Mouse (Mus musculus) liver, embryonic 15.5 days (tissue): ENCODE results near the gene Rasgrf2. TPM values are rescaled to one million over a fixed set of nuclear protein-coding genes. Genes with fewer than 3 reads are reported as not detected.

Experiments
- ATAC-seq: fragments of 200-750 bp; cut with Nextera tagmentation; 2 replicates; pipeline ENCODE4 v1.8.0; 2017; ENCODE audit warnings: moderate number of reproducible peaks, mild to moderate bottlenecking, moderate library complexity; ENCODE audit not compliant: insufficient read depth
- H3K27ac ChIP-seq: fragments of 300-500 bp; sonication (generic); replicated peaks from 2 replicates; pipeline ENCODE4 v1.5.1; 2015; ENCODE audit warnings: mild to moderate bottlenecking, inconsistent platforms
- H3K27me3 ChIP-seq: fragments of 300-500 bp; sonication (generic); 2 replicates; pipeline ENCODE4 v1.6.1; 2015; ENCODE audit warnings: mild to moderate bottlenecking, inconsistent platforms
- H3K36me3 ChIP-seq: fragments of 300-500 bp; sonication (generic); replicated peaks from 2 replicates; pipeline ENCODE4 v1.6.1; 2015; ENCODE audit warnings: moderate library complexity, mild to moderate bottlenecking, inconsistent platforms
- H3K4me1 ChIP-seq: fragments of 300-500 bp; sonication (generic); replicated peaks from 2 replicates; pipeline ENCODE4 v1.6.1; 2015; ENCODE audit warnings: inconsistent platforms
- H3K4me2 ChIP-seq: fragments of 300-500 bp; sonication (generic); 2 replicates; pipeline ENCODE4 v1.6.1; 2015; ENCODE audit warnings: moderate library complexity, mild to moderate bottlenecking, inconsistent platforms
- H3K4me3 ChIP-seq: fragments of 300-500 bp; sonication (generic); replicated peaks from 2 replicates; pipeline ENCODE4 v1.5.1; 2015; ENCODE audit warnings: mild to moderate bottlenecking, inconsistent platforms
- H3K9ac ChIP-seq: fragments of 300-500 bp; sonication (generic); 2 replicates; pipeline ENCODE4 v1.6.1; 2015; ENCODE audit warnings: moderate library complexity, mild to moderate bottlenecking, inconsistent platforms
- H3K9me3 ChIP-seq: fragments of 300-500 bp; sonication (generic); replicated peaks from 2 replicates; pipeline ENCODE4 v1.6.1; 2016; ENCODE audit warnings: inconsistent platforms
- WGBS: fragments of 180-500 bp; shearing (Covaris S2); methylation state at CpG from one replicate; pipeline ENCODE4 v1.1.7; 2015; ENCODE audit warnings: mixed read lengths; ENCODE audit not compliant: insufficient replicate concordance; 5-methylcytosine and 5-hydroxymethylcytosine counted together
- polyA plus RNA-seq: library from polyadenylated mRNA; unstranded; fragments of >200 nt; fragmentation: Nextera tagmentation; extraction: Ambion mirVana; gene quantifications from 2 replicates; pipeline ENCODE4 v1.2.1, GENCODE M21; 2015

Rasgrf2 gene
- polyA plus RNA-seq, 1 experiment from 2014 or later, result 0.13 TPM

DNA sequence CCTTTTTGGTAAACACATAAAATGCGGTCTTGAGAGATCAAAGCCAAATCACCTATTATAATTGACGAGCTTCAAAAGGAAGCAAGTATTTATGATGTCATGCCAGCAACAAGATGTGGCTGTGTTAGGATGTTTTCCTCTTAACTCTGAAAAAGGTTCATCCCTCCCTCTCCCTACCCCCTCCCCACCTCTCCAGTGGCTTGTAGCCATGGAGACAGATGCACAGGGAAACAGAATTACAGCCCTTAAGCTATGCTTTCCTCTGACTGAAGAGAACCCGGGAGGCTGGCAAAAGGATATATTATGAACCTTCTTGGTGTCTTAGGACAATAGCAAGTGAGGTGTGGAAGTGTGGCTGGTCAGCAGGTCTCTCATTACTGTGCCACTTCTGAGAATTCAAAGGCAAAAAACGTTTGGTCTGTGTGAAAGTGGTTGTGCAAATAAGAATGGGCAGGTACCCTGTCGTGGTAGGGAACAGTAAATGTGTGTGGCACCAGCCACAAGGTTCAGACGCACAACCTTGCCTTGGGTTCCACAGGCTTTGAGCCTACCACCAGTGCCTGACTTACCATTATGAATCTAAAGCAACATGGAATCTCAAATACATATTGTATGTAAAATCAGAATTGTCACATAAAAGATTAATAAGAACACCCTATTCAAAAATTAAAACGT lies 145.4 kb downstream of the Rasgrf2 start:
- H3K9me3 ChIP-seq, result no peaks in the 10 kb centered on the region
- no peaks in the 10 kb centered on the region for H3K36me3 ChIP-seq
- ATAC-seq, result no peak
- 50% methylated on average over 7 of the region's 7 CpGs for WGBS
- H3K27me3 ChIP-seq, result no peaks in the 10 kb centered on the region
- H3K4me2 ChIP-seq, result no peak overlapping the region
- H3K27ac ChIP-seq, result no peak overlapping the region
- no peak overlapping the region for H3K9ac ChIP-seq
- H3K4me1 ChIP-seq, result no peaks in the 10 kb centered on the region
- H3K4me3 ChIP-seq, result no peak overlapping the region

DNA sequence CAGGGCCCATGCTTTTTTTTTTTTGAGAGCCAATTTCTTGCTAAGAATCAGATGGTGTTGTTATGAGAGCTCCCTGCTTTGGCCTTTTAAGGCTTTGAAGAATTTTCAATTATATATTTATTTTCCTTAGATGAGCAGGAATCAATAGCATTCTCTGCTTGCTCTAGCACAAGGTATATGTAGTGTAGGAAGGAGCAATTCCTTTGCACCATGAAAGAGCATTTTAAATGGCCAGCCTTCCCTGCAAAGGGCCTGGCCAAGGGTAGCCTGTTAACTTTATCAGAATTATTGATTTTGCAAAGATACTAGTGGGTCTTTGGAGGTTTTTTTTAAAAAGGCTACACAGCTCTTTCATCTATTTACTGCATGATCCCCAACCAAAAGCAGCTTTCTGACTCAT lies 146.4 kb downstream of the Rasgrf2 start:
- no peaks in the 10 kb centered on the region for H3K36me3 ChIP-seq
- H3K27me3 ChIP-seq, result no peaks in the 10 kb centered on the region
- no peak for ATAC-seq
- no peaks in the 10 kb centered on the region for H3K4me1 ChIP-seq
- no peak overlapping the region for H3K27ac ChIP-seq
- H3K4me2 ChIP-seq, result no peak overlapping the region
- H3K9ac ChIP-seq, result no peak overlapping the region
- H3K4me3 ChIP-seq, result no peak overlapping the region
- no peaks in the 10 kb centered on the region for H3K9me3 ChIP-seq

DNA sequence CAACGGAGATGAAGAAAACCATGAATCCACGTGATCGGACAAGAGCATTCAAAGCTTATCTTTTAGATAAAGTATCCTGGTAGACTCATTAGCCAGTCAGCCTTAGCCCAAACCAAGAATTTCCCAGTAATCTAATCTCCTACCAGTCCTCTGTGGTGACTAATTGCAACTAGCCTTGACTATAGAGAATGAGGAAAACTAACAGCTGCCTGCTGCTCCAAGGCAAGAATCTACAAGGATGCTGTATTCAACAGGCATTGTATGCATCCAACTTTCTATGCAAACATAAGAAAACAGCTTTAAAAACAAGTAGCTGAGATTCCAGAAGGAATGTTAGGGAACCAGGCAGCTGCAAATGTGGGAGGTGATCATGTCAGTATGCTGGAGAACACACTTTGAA lies 149.4 kb downstream of the Rasgrf2 start:
- H3K36me3 ChIP-seq, result no peaks in the 10 kb centered on the region
- H3K27ac ChIP-seq, result no peak overlapping the region
- WGBS, result 60% methylated on average over 3 of the region's 3 CpGs
- H3K4me2 ChIP-seq, result no peak overlapping the region
- no peak overlapping the region for H3K9ac ChIP-seq
- ATAC-seq, result no peak
- H3K27me3 ChIP-seq, result no peaks in the 10 kb centered on the region
- no peak overlapping the region for H3K4me3 ChIP-seq
- no peaks in the 10 kb centered on the region for H3K9me3 ChIP-seq
- no peaks in the 10 kb centered on the region for H3K4me1 ChIP-seq

DNA sequence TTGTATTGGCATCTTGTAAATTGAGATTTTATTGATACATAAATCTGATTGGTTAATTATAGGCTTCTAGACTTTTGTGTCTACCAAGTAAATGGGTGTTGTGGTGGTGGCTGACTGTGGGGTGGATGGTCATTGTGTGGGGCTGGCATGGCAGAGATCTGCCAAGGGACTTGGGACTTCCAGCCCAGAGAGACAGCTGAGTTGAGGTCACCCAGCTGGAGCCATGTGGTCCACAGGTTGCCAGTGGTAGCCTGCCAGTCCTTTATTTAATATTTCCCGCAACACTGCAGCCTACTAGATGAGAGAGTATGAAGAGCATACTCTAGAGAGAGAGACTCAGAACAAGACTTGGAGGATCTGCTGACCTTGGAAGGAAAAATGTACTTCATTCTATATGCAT lies 150.0 kb downstream of the Rasgrf2 start:
- Histone ChIP-seq H3K4me2 (no peak overlapping the region), H3K36me3 (no peaks in the 10 kb centered on the region), H3K27me3 (no peaks in the 10 kb centered on the region), H3K9ac (no peak overlapping the region), H3K4me1 (no peaks in the 10 kb centered on the region), H3K27ac (no peak overlapping the region), H3K9me3 (no peaks in the 10 kb centered on the region), H3K4me3 (no peak overlapping the region)
- 84% methylated on average over 1 of the region's 1 CpGs for WGBS
- ATAC-seq, result no peak

DNA sequence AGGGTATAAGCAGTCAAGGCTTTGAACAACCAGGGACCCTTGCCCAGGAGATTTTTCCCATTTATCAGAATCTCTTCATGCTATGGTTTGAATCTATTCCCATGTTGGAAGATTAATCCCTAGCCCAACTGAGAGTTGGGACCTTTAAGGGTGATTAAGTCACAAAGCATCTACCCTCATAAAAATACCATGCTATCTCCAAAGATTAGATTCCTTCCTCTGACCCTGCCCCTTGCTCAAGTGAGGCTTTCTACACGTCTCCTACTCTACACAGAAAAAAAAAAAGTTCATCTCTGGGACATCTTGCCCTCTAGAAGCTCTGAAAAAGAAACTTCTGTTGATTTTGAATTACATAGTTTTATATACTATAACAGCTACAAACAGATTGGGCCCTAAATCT lies 154.5 kb downstream of the Rasgrf2 start:
- no peak overlapping the region for H3K4me3 ChIP-seq
- H3K27me3 ChIP-seq, result no peaks in the 10 kb centered on the region
- H3K9ac ChIP-seq, result no peak overlapping the region
- WGBS, result 39% methylated on average over 1 of the region's 1 CpGs
- no peaks in the 10 kb centered on the region for H3K4me1 ChIP-seq
- H3K36me3 ChIP-seq, result no peaks in the 10 kb centered on the region
- H3K27ac ChIP-seq, result no peak overlapping the region
- no peak for ATAC-seq
- no peaks in the 10 kb centered on the region for H3K9me3 ChIP-seq
- no peak overlapping the region for H3K4me2 ChIP-seq

DNA sequence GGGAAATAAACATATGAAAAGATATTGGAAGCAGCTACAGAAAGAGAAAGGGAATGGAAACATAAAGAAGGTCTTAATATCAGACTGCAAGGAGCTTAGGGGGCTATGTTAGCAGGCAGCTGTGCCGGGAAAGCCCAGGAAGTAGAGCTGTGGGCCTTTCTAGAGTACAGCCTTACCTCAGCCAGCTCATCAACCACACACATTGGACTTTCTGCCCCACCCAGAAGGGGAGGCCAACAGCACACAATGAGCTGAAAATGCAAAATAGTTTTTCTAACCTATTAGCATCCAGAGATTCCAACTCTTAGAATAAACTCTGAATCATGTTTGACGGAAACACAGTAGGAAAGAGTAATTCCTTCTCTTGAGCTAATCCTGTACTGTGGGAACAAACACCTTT lies 154.9 kb downstream of the Rasgrf2 start:
- no peak for ATAC-seq
- Histone ChIP-seq H3K27me3 (no peaks in the 10 kb centered on the region), H3K9me3 (no peaks in the 10 kb centered on the region), H3K27ac (no peak overlapping the region), H3K4me2 (no peak overlapping the region), H3K4me1 (no peaks in the 10 kb centered on the region), H3K4me3 (no peak overlapping the region), H3K36me3 (no peaks in the 10 kb centered on the region), H3K9ac (no peak overlapping the region)
- 77% methylated on average over 2 of the region's 2 CpGs for WGBS

DNA sequence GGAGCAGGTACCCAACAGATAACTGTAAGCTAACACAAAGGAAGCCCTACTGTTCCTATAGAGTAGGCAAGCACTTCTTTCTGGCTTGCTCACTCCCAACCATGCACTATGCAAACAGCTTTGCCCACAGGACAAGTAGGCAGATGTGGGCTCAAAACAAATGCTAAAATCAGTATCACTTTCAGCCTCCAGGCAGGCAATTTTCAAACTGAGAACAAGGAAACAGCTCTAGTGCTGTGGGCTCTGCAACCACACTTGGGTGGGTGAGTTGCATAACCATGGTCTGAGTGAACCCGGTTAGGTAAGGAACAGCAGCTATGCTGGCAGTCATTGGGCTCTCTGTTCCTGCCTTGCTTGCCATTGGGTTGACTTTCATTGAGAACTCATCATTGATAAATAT lies 157.3 kb downstream of the Rasgrf2 start:
- Histone ChIP-seq H3K9ac (no peak overlapping the region), H3K4me2 (no peak overlapping the region), H3K4me3 (no peak overlapping the region), H3K27me3 (no peaks in the 10 kb centered on the region), H3K4me1 (no peaks in the 10 kb centered on the region), H3K9me3 (no peaks in the 10 kb centered on the region), H3K27ac (no peak overlapping the region), H3K36me3 (no peaks in the 10 kb centered on the region)
- no peak for ATAC-seq
- 69% methylated on average over 1 of the region's 1 CpGs for WGBS

DNA sequence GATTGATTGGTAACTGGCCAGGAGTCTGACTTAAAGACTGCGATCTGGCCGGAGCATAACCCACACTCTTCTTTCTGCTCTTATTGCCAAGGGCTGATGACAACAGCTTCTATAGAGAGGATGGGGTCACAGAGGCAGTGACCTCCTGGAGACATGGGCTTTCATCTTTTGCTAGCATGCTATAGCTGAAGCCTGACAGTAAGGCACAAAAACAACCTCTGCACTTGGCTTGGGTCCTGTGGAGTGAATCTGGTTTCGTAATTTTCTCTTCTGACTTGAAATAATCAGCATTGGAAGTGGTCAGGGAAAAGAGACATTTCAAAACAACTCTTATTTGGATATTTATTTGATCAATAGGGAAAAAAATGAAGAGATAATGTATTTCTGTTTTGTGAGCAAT lies 160.2 kb downstream of the Rasgrf2 start:
- no peak overlapping the region for H3K4me3 ChIP-seq
- H3K27me3 ChIP-seq, result no peaks in the 10 kb centered on the region
- H3K4me1 ChIP-seq, result no peaks in the 10 kb centered on the region
- H3K27ac ChIP-seq, result no peak overlapping the region
- no peak overlapping the region for H3K9ac ChIP-seq
- WGBS, result 76% methylated on average over 3 of the region's 3 CpGs
- no peaks in the 10 kb centered on the region for H3K9me3 ChIP-seq
- no peak overlapping the region for H3K4me2 ChIP-seq
- no peak for ATAC-seq
- H3K36me3 ChIP-seq, result no peaks in the 10 kb centered on the region

DNA sequence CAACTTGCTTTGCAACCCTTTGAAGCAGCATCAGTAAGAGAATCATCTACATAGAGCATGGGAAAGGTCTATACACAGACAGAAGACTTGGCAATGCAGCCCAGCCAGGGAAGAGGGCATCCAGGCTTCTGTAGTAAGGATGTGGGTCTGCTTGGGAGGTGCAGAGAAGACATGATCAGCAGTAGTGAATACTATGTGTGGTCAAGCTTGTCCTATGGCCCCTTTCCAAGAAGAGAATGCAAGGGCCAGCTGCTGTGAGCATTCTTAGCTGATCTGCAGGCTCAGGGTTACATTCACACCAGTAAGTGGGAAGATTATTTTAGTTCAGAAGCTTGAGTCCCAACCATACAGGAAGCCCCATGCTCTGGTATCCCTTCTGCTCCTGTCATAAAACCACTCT lies 175.0 kb downstream of the Rasgrf2 start:
- Histone ChIP-seq H3K27ac (no peak overlapping the region), H3K4me3 (no peak overlapping the region), H3K27me3 (no peaks in the 10 kb centered on the region), H3K4me1 (no peaks in the 10 kb centered on the region), H3K9ac (no peak overlapping the region), H3K4me2 (no peak overlapping the region), H3K36me3 (no peaks in the 10 kb centered on the region), H3K9me3 (no peaks in the 10 kb centered on the region)
- no peak for ATAC-seq

DNA sequence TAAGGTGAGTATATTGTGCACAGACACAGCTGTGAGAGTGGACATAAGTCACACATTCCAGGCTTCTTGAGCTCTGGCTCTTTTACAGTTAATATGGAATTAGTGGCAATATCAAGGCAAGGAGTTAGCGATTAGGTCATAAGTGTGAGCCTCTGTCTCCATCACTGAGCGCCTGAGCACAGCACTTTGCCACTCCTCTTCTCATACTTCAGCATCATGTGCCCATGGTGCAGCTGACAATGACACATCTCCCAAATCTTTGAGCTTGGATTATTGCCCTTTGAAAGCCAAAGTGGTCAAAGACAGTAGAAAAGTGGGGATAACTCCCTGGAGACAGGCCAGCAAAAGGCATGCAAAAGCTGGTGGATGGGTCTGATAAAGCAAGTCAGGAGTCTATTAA lies 175.8 kb downstream of the Rasgrf2 start:
- H3K27ac ChIP-seq, result no peak overlapping the region
- no peak overlapping the region for H3K9ac ChIP-seq
- H3K4me3 ChIP-seq, result no peak overlapping the region
- no peaks in the 10 kb centered on the region for H3K4me1 ChIP-seq
- H3K9me3 ChIP-seq, result no peaks in the 10 kb centered on the region
- H3K27me3 ChIP-seq, result no peaks in the 10 kb centered on the region
- no peak overlapping the region for H3K4me2 ChIP-seq
- no peaks in the 10 kb centered on the region for H3K36me3 ChIP-seq
- no peak for ATAC-seq
- WGBS, result 65% methylated on average over 2 of the region's 2 CpGs

DNA sequence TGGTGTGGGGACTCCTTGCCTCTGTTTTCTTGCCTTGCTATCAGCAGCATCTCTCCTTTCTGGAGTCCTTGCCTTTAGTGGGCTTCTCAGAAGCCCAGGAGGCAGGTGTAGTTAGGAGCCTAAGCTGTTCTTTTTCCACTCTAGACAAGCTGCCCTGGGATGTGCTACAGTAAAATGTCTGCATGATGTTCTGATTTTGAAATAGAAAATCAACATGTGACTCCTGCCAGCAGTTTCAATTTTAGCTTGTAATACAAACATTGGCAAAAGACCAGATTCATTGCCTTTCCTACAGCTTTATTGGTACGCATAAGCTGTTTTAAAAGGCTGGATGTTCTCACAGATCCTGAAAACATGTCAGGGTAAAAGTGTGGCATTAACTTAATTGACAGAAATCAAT lies 176.3 kb downstream of the Rasgrf2 start:
- Histone ChIP-seq H3K4me3 (no peak overlapping the region), H3K9me3 (no peaks in the 10 kb centered on the region), H3K4me2 (no peak overlapping the region), H3K9ac (no peak overlapping the region), H3K27me3 (no peaks in the 10 kb centered on the region), H3K27ac (no peak overlapping the region), H3K36me3 (no peaks in the 10 kb centered on the region), H3K4me1 (no peaks in the 10 kb centered on the region)
- WGBS, result 50% methylated on average over 1 of the region's 1 CpGs
- ATAC-seq, result no peak

DNA sequence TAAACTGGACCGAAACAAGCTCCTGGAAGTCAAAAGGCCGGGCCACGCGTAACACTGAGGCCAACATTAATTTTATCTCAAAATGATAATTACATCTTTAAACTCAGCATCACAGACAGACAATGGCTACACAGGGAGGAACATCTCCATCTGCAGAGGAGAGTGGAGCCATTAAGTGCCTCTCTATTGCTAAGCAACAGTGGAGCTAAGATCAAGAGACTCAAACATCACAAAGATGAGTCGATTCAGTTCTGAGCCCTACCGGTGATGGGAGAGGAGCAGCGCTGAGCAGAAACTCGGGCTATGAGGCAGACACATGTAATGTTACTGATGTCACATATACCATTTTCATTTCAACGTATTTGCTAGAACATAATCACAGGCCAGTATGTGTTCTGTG lies 191.3 kb downstream of the Rasgrf2 start:
- Histone ChIP-seq H3K36me3 (no peaks in the 10 kb centered on the region), H3K4me1 (no peaks in the 10 kb centered on the region), H3K27ac (no peak overlapping the region), H3K9me3 (no peaks in the 10 kb centered on the region), H3K4me2 (no peak overlapping the region), H3K9ac (no peak overlapping the region), H3K27me3 (no peaks in the 10 kb centered on the region), H3K4me3 (no peak overlapping the region)
- ATAC-seq, result no peak
- 75% methylated on average over 9 of the region's 9 CpGs for WGBS
